In the genomic region with DNA sequence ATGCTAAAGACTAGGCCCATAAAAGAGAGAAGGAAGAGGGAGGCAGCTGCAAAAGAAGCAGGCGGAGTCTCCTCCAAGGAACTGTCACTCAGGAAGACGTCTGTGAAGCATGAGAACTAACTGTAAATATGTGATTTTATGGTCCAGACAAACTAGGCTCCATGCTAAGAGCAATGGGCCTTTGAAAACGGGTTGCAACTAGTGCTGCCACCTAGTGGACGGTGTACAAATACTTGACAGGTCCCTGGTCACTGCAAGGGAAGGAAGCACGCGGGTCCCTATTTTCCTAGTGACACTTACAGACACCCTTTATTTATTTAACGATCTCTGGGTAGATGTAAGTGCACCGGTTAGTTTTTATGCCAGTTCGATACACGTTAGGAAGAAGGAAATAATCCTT, we compare ENCODE assay signal across 8 mouse cellular contexts. TPM values are rescaled to one million over a fixed set of nuclear protein-coding genes. Genes with fewer than 3 reads are reported as not detected.
A peak's percentile ranks its signal among the peaks of the same experiment; 100 is the strongest.
DNase-seq lines count a peak whose midpoint lies in the region; ATAC-seq and TF ChIP-seq lines count a peak whose summit lies in the region.

No protein-coding gene starts in this region.

- DNase-seq in heart, postnatal 10 days, result peak; percentile 76 to 88
- peak; percentile 72 to 89 for DNase-seq in kidney, postnatal 36 days
- peak; percentile 95 for DNase-seq in lung, embryonic 14.5 days
- DNase-seq in ovary, postnatal 14 days (ENCODE audit: low spot score), result peak; percentile 65
- peak; percentile 13 to 75 for DNase-seq in thymus, postnatal 10 days (ENCODE audit: low spot score in 2 of 2)

- ATAC-seq in lung, embryonic 14.5 days (ENCODE audit: insufficient read depth), result peak; percentile 49; the same call in 1 of the 2 replicates

- H3K27ac ChIP-seq in ES-Bruce4 (ENCODE audit: insufficient read depth, low read length), result no peak overlapping the region
- H3K27ac ChIP-seq in bone marrow macrophage, adult 2 months (ENCODE audit: insufficient read depth, low read depth, low read length), result no peak overlapping the region
- H3K27ac ChIP-seq in embryonic fibroblast, embryonic 13.5 days (ENCODE audit: insufficient read depth, low read length), result no peak overlapping the region
- H3K27ac ChIP-seq in lung, embryonic 14.5 days (ENCODE audit: low read depth), result no peak overlapping the region

- H3K4me3 ChIP-seq in ES-Bruce4 (ENCODE audit: low read depth, low read length), result no peak overlapping the region
- no peak overlapping the region for H3K4me3 ChIP-seq in bone marrow macrophage, adult 2 months (ENCODE audit: insufficient read depth, low read length)
- H3K4me3 ChIP-seq in embryonic fibroblast, embryonic 13.5 days (ENCODE audit: insufficient read depth, low read length), result no peak overlapping the region
- H3K4me3 ChIP-seq in lung, embryonic 14.5 days (ENCODE audit: low read depth, low read length), result no peak overlapping the region

- TF ChIP-seq POLR2A in ES-Bruce4 (IDR thresholded peaks at IDR 0.05; ENCODE audit: insufficient read depth, low read length), result no peak
- TF ChIP-seq POLR2A in bone marrow macrophage, adult 2 months (IDR thresholded peaks at IDR 0.05; ENCODE audit: borderline replicate concordance, low read depth, low read length), result no peak
- no peak for TF ChIP-seq POLR2A in embryonic fibroblast, embryonic 13.5 days (IDR thresholded peaks at IDR 0.05; ENCODE audit: low read depth, low read length)

- no peaks in the 10 kb centered on the region; the same call in 1 of the 2 replicates for H3K9me3 ChIP-seq in ES-Bruce4 (replicated peaks; ENCODE audit: control insufficient read depth, insufficient read depth, low read length, poor library complexity, severe bottlenecking)
- H3K9me3 ChIP-seq in lung, embryonic 14.5 days (ENCODE audit: low read depth, low read length), result no peaks in the 10 kb centered on the region

- no peaks in the 10 kb centered on the region for H3K27me3 ChIP-seq in ES-Bruce4 (ENCODE audit: control insufficient read depth, insufficient read depth, low read length, poor library complexity, severe bottlenecking)
- H3K27me3 ChIP-seq in lung, embryonic 14.5 days (ENCODE audit: insufficient read depth, low read length), result no peaks in the 10 kb centered on the region

- H3K4me2 ChIP-seq in lung, embryonic 14.5 days, result no peak overlapping the region

- H3K36me3 ChIP-seq in ES-Bruce4 (ENCODE audit: control insufficient read depth, insufficient read depth, low read length, poor library complexity, severe bottlenecking), result no peaks in the 10 kb centered on the region
- no peaks in the 10 kb centered on the region for H3K36me3 ChIP-seq in lung, embryonic 14.5 days (ENCODE audit: insufficient read depth)

- intact Hi-C loops in heart, postnatal 10 days (cut with DNase I), result loop anchor here (1.0 to 10.0 kb wide), 4 partner anchors 46 to 789 kb away; no protein-coding TSS in a partner anchor

- TF ChIP-seq EP300 in ES-Bruce4 (IDR thresholded peaks at IDR 0.05; ENCODE audit: insufficient read depth, low read depth, low read length), result no peak

- TF ChIP-seq CTCF in ES-Bruce4 (IDR thresholded peaks at IDR 0.05; ENCODE audit: low read depth, low read length), result peak; percentile 72
- TF ChIP-seq CTCF in bone marrow macrophage, adult 2 months (IDR thresholded peaks at IDR 0.05; ENCODE audit: low read depth, low read length), result peak; percentile 81
- peak; percentile 71; the same call in 1 of the 2 replicates for TF ChIP-seq CTCF in embryonic fibroblast, embryonic 13.5 days (IDR thresholded peaks at IDR 0.05; ENCODE audit: borderline replicate concordance, insufficient read depth, low read length)
- TF ChIP-seq CTCF in lung, embryonic 14.5 days (IDR thresholded peaks at IDR 0.05; ENCODE audit: low read depth), result peak; percentile 92

- H3K9ac ChIP-seq in ES-Bruce4 (ENCODE audit: low read depth, poor library complexity, severe bottlenecking), result no peak overlapping the region
- H3K9ac ChIP-seq in lung, embryonic 14.5 days, result no peak overlapping the region

- H3K4me1 ChIP-seq in ES-Bruce4 (ENCODE audit: control insufficient read depth, insufficient read depth, low read length), result no peaks in the 10 kb centered on the region
- H3K4me1 ChIP-seq in bone marrow macrophage, adult 2 months (ENCODE audit: control insufficient read depth, insufficient read depth, low read length), result no peaks in the 10 kb centered on the region
- H3K4me1 ChIP-seq in embryonic fibroblast, embryonic 13.5 days (ENCODE audit: control insufficient read depth, insufficient read depth, low read length), result peaks cover 3% of the 10 kb centered on the region; the same call in 1 of the 2 replicates
- H3K4me1 ChIP-seq in lung, embryonic 14.5 days (ENCODE audit: insufficient read depth), result no peaks in the 10 kb centered on the region

- WGBS in lung, embryonic 14.5 days, result 5% methylated on average over 10 of the region's 10 CpGs

RNA-seq across cellular contexts. Expression of a gene that starts 10.9 kb away (rescaled TPM):
- 3.1 and 3.3 TPM in 2 replicates for polyA plus RNA-seq in ES-Bruce4 (2011; ENCODE audit: insufficient read depth, insufficient read length, low read depth, missing spikeins)
- polyA plus RNA-seq in bone marrow macrophage, adult 2 months (2012; ENCODE audit: insufficient read depth, insufficient read length, missing spikeins), result 0.58 and 1.1 TPM in 2 replicates
- polyA plus RNA-seq in embryonic fibroblast, embryonic 13.5 days (2011; ENCODE audit: insufficient read length, low read depth, missing spikeins), result 0.92 and 0.93 TPM in 2 replicates
- not detected for total RNA-seq in heart, postnatal 10 days (2021)
- 0.72 and 1.1 TPM in 2 replicates for polyA plus RNA-seq in lung, embryonic 14.5 days (2014; fragmentation: Nextera tagmentation; extraction: Ambion mirVana)

Comparison
In these comparisons a context has a peak if more than half of its experiments do, and no peak if none do; other contexts are left out.
1. DNase-seq: peak in every context shown above with its lines; median percentile 95 in lung, embryonic 14.5 days; 82 in heart, postnatal 10 days; 80 in kidney, postnatal 36 days; 65 in ovary, postnatal 14 days; 44 in thymus, postnatal 10 days.